8 mouse cellular contexts compared by ENCODE assay signal in the genomic region with DNA sequence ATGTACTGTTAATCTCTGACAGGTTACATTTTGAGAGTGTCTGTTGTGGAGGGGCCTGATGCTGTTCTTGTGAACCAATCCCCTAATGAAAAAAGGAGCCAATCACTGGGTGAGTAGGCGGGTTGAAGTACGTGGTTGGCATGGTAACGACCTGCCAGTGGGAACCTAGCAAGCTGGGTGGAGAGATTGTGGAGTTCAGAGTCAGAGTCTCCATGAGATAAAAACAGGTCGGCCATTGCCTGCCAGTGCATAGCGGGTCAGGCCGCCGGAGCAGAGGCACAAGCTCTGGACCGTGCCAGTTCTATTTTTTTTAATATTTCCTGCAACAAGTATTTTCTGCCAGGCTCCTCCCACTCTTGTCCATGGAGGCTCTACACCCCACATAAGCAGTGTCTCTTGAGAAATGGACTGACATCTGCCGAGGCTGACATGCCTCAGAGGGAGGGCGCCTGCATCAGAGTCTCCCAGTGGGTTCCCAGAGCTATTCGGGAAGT. TPM values are rescaled to one million over a fixed set of nuclear protein-coding genes. Genes with fewer than 3 reads are reported as not detected.
DNase-seq lines count a peak whose midpoint lies in the region; ATAC-seq lines count a peak whose summit lies in the region.
"Had no signal": no experiment of that assay in that cellular context is flagged by ENCODE, and none has a peak within 500 bp of the region (broad histone marks: within the 10 kb centered on the region; RNA-seq: fewer than 3 reads in every experiment).

No protein-coding gene starts in this region.

- H3K27me3 ChIP-seq in midbrain, embryonic 13.5 days = no peaks in the 10 kb centered on the region
- H3K27me3 ChIP-seq in midbrain, embryonic 10.5 days (ENCODE audit: low read depth, poor library complexity, severe bottlenecking) = no peaks in the 10 kb centered on the region
- no peaks in the 10 kb centered on the region for H3K27me3 ChIP-seq in intestine, embryonic 15.5 days (replicated peaks)

- H3K4me3 ChIP-seq in midbrain, embryonic 13.5 days (replicated peaks) = no peak overlapping the region
- H3K4me3 ChIP-seq in midbrain, embryonic 10.5 days = no peak overlapping the region
- H3K4me3 ChIP-seq in intestine, embryonic 15.5 days (replicated peaks) = no peak overlapping the region

- peaks cover 63% of the 10 kb centered on the region for H3K36me3 ChIP-seq in midbrain, embryonic 13.5 days
- peaks cover 61% of the 10 kb centered on the region for H3K36me3 ChIP-seq in midbrain, embryonic 10.5 days
- peaks cover 7% of the 10 kb centered on the region; the same call in 1 of the 2 replicates for H3K36me3 ChIP-seq in intestine, embryonic 15.5 days

- 60% methylated on average over 11 of the region's 11 CpGs for WGBS in midbrain, embryonic 13.5 days
- WGBS in midbrain, embryonic 10.5 days = 71% methylated on average over 11 of the region's 11 CpGs
- WGBS in intestine, embryonic 15.5 days = 73% methylated on average over 11 of the region's 11 CpGs

- H3K9ac ChIP-seq in midbrain, embryonic 13.5 days (replicated peaks) = no peak overlapping the region
- H3K9ac ChIP-seq in intestine, embryonic 15.5 days = no peak overlapping the region

- H3K4me2 ChIP-seq in midbrain, embryonic 13.5 days (replicated peaks) = no peak overlapping the region
- H3K4me2 ChIP-seq in intestine, embryonic 15.5 days (replicated peaks) = no peak overlapping the region

- H3K27ac ChIP-seq in midbrain, embryonic 13.5 days = no peak overlapping the region
- no peak overlapping the region for H3K27ac ChIP-seq in midbrain, embryonic 10.5 days (replicated peaks)
- no peak overlapping the region for H3K27ac ChIP-seq in intestine, embryonic 15.5 days

- H3K9me3 ChIP-seq in midbrain, embryonic 13.5 days = no peaks in the 10 kb centered on the region
- H3K9me3 ChIP-seq in midbrain, embryonic 10.5 days (replicated peaks) = no peaks in the 10 kb centered on the region
- 0 out of 2 replicates have a peak, but pooled peaks cover 4% of the 10 kb centered on the region for H3K9me3 ChIP-seq in intestine, embryonic 15.5 days

- DNase-seq in midbrain, embryonic 10.5 days (ENCODE audit: low spot score) = no peak
- DNase-seq in c-Kit-positive CD71-positive TER-119-positive erythroid progenitor cells, embryonic 14.5 days (ENCODE audit: low spot score) = peak; percentile 74
- DNase-seq in retina, embryonic 14.5 days (ENCODE audit: low spot score) = peak; percentile 52
- DNase-seq in urinary bladder, postnatal 25 days (ENCODE audit: low spot score) = no peak
- no peak for DNase-seq in adrenal gland, adult 8-10 months
- DNase-seq: right cerebral cortex, postnatal 14 days had no signal

- H3K4me1 ChIP-seq in midbrain, embryonic 13.5 days (replicated peaks) = peaks cover 10% of the 10 kb centered on the region; the same call in 1 of the 2 replicates
- H3K4me1 ChIP-seq in midbrain, embryonic 10.5 days = peaks cover 15% of the 10 kb centered on the region; the same call in 1 of the 2 replicates
- H3K4me1 ChIP-seq in intestine, embryonic 15.5 days (replicated peaks) = no peaks in the 10 kb centered on the region

- ATAC-seq in midbrain, embryonic 13.5 days = peak; percentile 50
- ATAC-seq in intestine, embryonic 15.5 days = peak; percentile 45; the same call in 1 of the 2 replicates

RNA-seq across cellular contexts. Expression of a gene that starts 27.4 kb away (rescaled TPM):
- polyA plus RNA-seq in midbrain, embryonic 13.5 days (2015; fragmentation: Nextera tagmentation; extraction: Ambion mirVana) = 206 and 221 TPM in 2 replicates
- 179 and 183 TPM in 2 replicates for polyA plus RNA-seq in midbrain, embryonic 10.5 days (2016; fragmentation: Nextera tagmentation; extraction: Ambion mirVana)
- 209 and 246 TPM in 2 replicates for polyA plus RNA-seq in intestine, embryonic 15.5 days (2015; fragmentation: Nextera tagmentation; extraction: Ambion mirVana)
- 10 to 100 TPM; 72.1 to 80.4 (median 78.2) TPM for total RNA-seq in adrenal gland, adult 8-10 months (2022)

Comparison
In these comparisons a context has a peak if more than half of its experiments do, and no peak if none do; other contexts are left out.
1. DNase-seq: peak in c-Kit-positive CD71-positive TER-119-positive erythroid progenitor cells, embryonic 14.5 days (single experiment) and retina, embryonic 14.5 days (single experiment); none in midbrain, embryonic 10.5 days (single experiment), urinary bladder, postnatal 25 days (single experiment) and adrenal gland, adult 8-10 months (single experiment).